Mouse (Mus musculus) large intestine, adult 2 months (tissue): ENCODE data around the gene OR5BS1P. TPM values are rescaled to one million over a fixed set of nuclear protein-coding genes. Genes with fewer than 3 reads are reported as not detected.
"Not testable (repeated sequence)": the region's sequence is repeated elsewhere in the genome, so short reads cannot be mapped to it uniquely, and the experiment has no call there.

ENCODE experiments used
- DNase-seq: peaks from one replicate; pipeline ENCODE4 v3.0.0-alpha.2; 2012; ENCODE audit warnings: low read depth, low spot score
- WGBS: fragments of 180-500 bp; shearing (Covaris S2); methylation state at CpG from one replicate; pipeline ENCODE4 v1.1.7; 2018; 5-methylcytosine and 5-hydroxymethylcytosine counted together
- polyA plus RNA-seq: library from polyadenylated mRNA; depleted of rRNA; stranded (reverse); fragments of >200 nt; gene quantifications from 2 replicates; pipeline ENCODE4 v1.2.3, GENCODE M21; 2012

OR5BS1P gene
- polyA plus RNA-seq, 1 experiment = not detected

DNA sequence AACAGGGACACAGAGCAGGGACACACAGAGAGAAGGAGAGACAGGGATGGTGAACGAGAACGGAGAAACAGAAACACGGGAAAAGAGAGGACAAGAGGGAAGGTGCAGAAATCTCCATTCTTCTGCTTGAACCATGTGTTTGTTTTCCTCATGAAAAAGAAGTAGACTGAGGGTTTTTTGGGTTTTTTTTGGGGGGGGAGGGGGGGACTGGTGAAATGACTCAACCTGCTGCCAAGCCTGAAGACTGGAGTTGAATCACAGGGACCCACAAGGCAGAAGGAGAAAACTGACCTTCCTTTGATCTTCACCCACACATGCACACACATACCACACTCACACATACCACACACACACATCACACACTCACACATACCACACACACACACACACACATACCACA lies 33.6 kb downstream of the OR5BS1P start:
- DNase-seq = no peak
- 76% methylated on average over 3 of the region's 3 CpGs for WGBS

DNA sequence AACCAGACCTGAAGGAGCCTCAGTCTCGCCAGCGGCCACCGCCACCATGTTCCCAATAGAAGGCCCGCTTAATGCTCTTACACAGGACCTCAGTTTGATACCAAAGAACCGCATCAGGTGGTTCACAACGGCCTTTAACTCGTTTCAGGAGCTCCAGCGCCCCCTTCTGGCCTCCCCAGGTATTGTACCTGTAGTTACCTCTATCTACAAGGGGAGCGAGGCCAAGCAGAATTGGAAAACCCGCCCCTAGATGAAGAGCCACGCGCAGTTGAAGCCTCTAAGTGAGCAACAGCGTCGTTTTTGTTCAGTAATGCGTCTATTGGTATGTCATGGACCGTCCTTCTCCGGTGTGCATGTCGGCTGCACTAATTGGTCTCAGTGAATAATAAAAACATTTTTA lies 34.8 kb downstream of the OR5BS1P start:
- no peak for DNase-seq
- 15% methylated on average over 18 of the region's 18 CpGs for WGBS

DNA sequence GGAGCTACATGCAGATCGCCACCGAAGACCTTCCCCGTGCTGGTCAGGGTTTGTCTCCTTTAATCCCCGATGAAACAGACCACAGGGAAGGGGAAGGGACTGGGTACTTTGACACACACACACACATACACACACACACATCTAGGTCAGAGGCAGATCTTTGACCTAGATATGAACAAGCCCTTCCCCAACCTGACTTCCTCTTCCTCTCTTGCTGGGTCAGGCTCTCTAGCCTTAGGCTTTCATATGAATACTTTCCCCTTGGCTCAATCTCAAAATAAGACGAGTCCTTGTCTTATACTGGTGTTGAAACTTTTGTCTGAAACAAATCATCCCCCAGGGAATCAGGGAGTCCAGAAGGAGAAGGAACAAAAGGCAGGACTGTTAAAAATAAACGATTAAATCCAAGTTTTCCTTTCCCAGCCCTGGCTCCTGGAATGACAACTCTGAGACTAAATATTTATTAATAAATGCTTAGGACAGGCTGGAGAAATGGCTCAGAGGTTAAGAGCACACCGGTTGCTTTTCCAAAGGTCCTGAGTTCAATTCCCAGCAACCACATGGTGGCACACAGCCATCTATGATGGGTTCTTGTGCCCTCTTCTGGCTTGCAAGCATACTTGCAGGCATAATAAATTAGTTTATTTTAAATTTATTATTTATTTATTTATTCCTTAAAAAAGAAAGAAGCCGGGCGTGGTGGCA lies 36.7 kb downstream of the OR5BS1P start:
- DNase-seq = no peak
- 64% methylated on average over 9 of the region's 9 CpGs for WGBS

DNA sequence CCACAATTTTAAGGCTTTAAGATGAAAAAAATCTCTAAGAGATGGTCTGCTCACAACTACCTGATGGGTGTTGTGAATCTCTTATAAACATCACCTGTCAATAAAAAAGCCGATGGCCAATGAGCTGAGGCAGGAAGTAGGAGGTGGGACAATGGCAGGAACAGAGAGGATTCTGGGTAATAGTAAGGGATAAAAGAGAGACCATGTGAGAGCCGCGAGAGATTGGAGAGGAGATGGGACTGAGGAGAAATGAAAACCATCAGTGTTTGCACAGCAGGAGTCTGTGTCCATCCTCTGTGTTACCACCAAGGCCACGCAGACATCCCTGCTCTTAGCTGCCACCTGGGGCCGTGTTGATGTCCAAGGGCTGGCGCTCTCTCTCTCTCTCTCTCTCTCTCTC lies 37.6 kb downstream of the OR5BS1P start:
- 75% methylated on average over 6 of the region's 6 CpGs for WGBS
- no peak for DNase-seq

DNA sequence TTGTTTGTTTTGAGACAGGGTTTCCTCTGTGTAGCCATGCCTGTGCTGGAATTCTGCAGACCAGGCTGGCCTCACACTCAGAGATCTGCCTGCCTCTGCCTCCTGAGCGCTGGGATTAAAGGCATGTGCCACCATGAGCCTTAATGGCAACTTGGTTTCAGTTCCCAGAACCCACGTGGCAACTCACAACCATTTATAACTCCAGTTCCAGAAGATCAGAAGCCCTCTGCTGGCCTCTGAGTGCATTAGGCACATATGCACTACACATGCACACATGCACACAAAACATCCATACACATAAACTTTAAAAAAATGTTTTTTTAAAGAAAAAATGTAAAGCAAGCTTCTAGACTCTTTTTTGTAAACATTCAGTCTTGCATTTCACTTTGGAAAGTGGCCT lies 39.7 kb downstream of the OR5BS1P start:
- no peak for DNase-seq
- WGBS = 47% methylated on average over 2 of the region's 2 CpGs

DNA sequence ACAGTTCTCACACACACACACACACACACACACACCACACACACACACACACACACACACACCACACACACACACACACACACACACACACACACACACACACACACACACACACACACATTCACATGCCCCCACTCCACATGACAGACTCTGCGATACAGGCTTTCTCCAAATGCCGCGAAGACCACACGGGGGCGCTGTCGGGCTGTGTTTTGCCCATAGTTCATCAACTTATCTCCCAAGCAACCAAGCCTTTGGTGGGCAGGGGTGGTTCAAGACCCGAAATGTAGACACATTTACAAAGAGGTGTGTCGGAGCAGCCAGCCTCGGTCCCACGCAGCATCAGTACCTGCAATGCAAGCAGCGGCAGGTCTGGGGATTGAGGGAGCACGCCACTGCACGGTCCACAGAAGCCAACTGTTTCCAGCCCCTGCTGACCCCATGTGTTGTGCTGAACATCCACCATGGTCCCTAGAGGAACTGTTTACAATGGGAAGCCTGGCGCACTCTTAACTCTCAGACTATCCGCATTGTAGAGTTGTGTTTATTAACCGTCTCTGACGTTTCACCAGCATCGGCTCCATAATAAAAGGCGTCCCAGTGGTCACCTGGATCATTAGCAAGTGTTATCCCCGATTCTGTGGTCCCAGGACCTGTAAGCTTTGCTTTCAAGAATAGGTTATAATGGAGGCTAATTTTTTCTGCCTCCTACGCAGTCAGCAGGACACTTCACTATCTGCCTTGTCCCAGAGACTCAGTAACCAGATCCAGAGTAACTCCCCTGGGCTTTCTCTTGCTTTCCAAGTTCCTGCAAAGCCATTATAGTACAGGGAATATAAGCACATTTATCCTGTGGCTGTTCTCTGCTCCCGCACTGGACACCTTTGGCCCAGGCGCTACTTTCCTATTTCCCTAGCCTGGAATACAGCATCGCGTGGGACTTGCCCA lies 41.0 kb downstream of the OR5BS1P start:
- DNase-seq = no peak
- 25% methylated on average over 25 of the region's 25 CpGs for WGBS

DNA sequence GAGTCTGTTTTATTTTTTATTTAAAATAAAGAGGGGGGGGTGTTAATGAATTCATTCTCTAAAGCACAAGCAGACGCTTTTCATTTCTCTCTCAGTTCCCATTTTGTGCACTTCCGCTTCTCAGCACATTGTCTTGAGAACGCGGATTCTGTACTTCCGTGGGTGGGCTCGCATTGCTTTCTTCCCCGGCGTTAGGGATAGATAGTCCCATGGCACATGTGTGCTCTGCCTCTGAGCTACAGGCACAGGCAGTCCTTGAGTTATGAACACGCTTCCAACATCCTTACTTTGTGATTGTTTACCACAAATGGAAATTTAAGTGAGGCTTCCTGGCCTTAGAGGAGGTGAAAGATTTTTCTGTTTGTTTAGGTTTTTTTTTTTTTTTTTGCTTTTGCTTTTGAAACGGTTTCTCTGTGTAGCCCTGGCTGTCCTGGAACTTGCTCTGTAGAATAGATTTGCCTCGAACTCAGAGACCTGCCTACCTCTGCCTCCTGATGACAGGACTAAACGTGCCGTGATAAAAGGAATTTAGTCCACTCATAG lies 41.8 kb downstream of the OR5BS1P start:
- WGBS = 61% methylated on average over 13 of the region's 13 CpGs
- DNase-seq = no peak

DNA sequence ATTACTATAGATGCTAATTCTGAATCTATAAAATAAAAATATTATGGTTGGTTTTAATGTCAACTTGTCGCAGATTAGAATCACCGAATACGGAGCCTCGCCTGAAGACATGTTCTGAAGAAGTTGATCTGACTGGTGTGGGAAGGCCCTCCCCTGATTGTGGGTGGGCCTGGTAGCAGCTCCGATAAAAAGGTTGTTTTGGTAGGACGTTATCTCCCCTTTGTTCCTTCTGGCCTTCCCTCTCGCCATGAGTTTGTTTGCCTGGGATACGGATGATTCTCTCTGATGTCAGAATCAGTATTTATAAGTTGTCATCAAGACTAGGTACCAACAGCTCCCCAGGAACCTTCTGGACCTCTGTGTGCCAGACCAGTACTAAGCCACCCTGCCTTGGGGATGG lies 42.5 kb downstream of the OR5BS1P start:
- DNase-seq = no peak
- WGBS = 61% methylated on average over 8 of the region's 8 CpGs

DNA sequence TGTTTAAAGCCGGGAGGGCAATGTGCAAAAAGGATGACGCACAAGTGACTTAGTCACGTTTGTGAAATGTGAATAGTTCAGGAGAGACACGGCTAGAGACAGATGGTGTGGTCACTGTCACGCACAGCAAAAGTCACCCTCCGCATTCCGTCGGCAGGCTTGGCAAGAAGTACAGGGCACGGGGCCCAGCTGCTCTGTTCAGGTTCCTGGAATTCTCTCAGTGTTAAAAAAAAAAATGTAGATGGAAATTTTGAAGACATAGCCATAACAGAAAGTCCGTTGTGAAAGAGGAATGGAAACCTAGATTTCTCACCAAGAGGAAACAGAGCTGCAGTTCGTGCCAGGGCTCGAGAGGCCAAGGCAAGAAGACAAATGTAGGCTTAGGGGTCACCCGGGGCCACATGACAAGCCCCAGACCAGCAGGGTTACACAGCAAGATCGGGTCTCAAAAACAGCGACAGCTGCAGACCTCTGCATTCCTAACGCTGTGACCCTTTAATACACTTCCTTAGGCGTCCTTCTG lies 43.2 kb downstream of the OR5BS1P start:
- DNase-seq = no peak

DNA sequence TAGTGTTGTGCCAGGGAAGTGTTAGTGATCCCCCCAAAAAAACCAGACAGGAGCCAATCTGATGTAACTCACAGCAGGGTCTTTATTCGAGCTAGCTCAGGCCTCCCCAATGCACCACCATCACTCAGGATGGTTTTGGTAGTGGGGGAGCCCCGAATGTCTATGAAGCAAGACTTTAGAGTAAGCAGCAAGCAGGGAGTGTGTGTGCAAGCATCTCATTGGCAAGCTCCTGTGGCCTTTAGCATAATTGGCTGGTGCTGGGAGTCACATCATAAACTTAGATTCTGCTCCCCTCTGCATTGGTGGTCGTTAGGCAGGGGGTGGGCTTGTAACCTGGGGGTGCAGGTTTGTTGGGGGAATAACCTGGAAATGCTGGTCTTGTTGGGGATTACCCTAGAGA lies 44.0 kb downstream of the OR5BS1P start:
- WGBS = 57% methylated on average over 3 of the region's 3 CpGs
- not testable (repeated sequence) for DNase-seq

More for the DNA sequence above, 43.2 kb downstream of the OR5BS1P start:
- WGBS = 41% methylated on average over 17 of the region's 17 CpGs

DNA sequence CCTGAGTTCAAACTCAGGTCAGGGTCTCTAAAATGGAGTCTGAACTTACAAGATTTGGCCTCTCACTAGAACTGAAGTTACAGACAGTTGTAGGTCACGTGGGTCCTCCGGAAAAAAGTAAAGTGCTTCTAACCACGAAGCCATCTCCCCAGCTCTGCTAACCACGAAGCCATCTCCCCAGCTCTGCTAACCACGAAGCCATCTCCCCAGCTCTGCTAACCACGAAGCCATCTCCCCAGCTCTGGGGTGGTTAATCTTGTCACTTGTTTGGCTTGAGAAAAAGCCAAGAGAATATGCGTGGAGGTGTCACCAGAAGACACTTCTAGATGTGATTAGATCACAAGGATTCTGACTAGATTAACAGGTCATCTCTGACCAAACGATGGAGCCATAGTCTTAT lies 44.5 kb downstream of the OR5BS1P start:
- WGBS = 82% methylated on average over 8 of the region's 8 CpGs

DNA sequence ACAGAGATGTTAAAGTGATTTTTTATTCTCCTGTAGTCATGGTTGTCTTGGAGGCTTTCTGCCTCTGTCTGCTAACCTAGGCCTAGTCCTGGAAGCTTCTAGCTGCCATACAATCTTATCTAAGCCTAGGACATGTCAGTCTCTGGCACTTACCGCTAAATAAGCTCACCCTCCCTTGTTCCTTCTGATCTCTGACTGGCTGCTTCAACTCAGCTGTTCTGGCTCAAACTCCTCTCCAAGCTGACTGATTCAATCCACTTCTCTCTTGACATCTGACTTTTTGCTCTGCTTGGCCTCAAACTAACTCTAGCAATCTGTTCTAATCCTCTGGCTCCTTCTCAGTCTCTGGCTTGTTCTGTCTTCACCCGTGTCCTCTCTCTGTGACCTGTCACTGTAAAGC lies 45.1 kb downstream of the OR5BS1P start:
- 84% methylated on average over 2 of the region's 2 CpGs for WGBS

More for the DNA sequence above, 44.5 kb downstream of the OR5BS1P start:
- no peak for DNase-seq

DNA sequence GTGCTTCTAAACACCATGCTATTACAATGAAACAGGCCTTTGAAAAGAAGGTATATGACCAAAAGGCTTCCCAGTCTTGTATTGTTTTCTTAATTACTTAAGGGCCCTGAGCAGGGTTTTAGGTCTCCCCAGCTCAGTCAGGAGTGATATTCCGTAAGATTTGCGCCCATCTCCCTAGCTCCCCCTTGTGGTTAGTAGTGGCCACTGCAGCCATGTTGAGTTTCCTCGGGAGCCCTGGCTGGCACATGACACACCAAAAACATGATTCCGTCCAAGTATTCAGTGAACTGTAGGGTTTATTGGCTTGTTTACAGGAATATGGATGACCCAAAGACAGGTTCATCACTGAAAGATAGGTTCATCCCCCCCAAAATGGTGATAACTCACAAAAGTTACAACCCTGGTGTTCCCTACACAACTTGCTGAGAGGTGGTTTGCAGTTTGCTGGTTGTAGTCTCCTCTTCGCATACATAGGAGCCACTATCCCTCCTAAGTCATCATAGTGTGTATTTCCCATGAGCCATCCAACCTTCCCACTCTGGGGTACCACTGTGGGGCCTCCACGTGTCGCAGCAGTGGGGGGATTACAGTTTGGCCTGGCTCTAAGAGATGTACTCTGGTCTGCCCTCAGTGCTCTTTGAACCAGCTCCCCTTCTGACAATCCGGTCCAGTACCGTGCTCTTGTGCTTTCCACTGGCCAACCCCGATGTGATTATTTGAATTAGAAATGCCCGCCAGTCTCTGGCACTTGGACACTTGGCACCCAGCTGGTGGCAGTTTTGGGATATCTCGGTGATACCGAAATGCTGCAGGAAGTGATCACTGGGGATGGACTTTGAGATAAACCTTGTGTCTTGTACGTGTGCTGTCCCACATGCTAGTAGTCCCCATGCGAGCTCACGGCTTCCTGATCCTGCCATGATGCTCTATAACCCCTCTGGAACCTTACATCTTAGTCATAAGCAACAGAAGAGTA lies 48.0 kb downstream of the OR5BS1P start:
- WGBS = 64% methylated on average over 16 of the region's 16 CpGs
- DNase-seq = no peak

More for the DNA sequence above, 45.1 kb downstream of the OR5BS1P start:
- not testable (repeated sequence) for DNase-seq

DNA sequence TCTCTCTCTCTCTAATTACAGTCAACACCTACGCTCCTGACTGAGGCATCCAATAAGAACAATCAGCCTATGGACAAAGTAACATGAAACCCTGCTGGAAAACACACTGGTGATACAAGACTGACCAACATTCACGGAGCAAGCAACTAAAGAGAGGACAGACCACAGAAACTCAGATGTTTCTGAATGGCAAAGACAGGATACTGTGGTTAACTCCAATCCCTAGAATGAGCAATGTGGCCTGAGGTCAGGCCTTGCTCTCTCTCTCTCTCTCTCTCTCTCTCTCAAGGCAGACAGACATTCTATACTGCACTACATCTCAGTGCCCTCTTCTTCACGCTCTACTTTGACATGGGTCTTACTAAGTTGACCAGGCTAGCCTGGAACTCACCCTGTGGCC lies 51.5 kb downstream of the OR5BS1P start:
- no peak for DNase-seq
- 88% methylated on average over 3 of the region's 3 CpGs for WGBS

DNA sequence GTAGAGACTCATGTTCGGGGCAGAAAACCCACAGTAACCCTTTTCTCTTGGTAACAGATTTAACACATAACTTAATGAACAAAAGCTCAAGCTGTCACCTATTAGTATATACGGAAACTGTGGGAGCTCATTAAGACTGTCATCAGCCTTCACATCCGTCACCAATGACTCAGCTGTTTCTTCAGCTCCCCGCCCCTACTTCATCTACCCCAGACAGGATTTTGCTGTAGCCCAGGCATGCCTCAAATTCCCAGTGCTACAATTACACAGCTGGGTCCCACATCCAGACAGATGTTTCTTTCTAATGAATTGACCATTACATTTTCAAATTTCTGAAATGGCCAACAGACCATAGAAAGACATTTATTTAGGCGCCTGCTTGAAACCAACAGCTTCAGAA lies 56.4 kb downstream of the OR5BS1P start:
- DNase-seq = no peak
- 78% methylated on average over 5 of the region's 5 CpGs for WGBS

DNA sequence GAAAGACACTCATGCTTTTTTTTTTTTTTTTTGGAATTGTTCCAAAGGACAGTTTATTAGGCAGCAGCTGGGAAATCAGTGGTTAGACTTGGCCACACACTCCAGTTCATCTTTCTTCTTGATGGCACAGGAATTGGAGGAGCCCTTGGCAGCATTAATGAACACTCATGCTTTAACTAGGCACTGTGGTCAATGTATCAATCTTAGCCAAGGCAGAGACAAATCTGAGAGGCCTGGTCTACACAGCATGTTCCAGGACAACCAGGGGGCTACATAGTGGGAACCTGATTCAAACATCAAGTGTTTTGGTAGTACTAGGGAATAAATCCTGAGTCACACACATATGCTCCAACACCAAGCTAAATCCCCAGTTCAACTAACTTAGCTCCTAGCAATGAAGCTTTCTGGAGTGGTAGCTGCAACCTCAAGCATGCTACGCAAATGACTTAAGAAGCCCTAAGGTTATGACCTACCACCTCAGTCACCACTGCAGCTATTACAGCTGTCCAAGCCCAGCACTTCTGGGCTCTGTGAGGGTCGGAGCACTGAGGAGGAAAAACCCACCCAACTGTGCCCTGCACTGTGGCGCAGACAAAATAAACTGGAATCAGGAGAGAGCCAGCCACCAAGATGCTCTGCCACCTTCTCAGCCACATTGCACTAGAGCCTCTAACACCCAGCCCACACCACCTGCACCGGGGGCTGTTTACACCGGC lies 57.5 kb downstream of the OR5BS1P start:
- DNase-seq = no peak
- 94% methylated on average over 5 of the region's 5 CpGs for WGBS

DNA sequence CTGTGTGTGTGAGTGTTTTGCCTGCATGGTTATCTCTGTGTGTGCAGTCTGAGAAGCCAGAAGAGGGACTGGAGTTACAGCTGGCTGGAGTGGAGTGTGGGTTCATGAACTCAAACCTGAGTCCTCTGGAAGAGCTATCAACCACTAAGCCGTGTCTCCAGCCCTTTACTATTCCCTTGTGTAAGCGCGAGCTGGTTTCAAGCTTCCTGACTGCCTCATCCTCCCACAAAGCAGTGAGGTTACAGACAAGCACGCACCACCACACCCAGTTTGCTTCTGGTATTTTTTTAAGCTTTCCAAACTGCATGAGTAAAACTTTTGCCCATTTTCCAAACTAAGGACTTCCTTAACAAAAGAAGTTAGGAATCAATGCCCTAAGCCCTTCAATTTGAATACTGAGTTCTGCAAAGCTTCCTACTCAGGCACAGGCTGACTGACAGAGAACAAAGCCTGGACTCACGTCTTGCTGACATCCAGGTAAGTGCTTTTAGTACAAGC lies 58.4 kb downstream of the OR5BS1P start:
- 80% methylated on average over 5 of the region's 5 CpGs for WGBS
- no peak for DNase-seq
